Mouse (Mus musculus) gastrocnemius, postnatal 10 days (tissue): ENCODE results near the gene Mrm3. TPM values are rescaled to one million over a fixed set of nuclear protein-coding genes. Genes with fewer than 3 reads are reported as not detected.

Experiments
- DNase-seq: peaks from one replicate; pipeline ENCODE4 v3.0.0; 2021; ENCODE audit warnings: mixed read lengths
- total RNA-seq, 2 experiments: library from RNA; stranded (reverse); gene quantifications; 2 replicates each; pipeline ENCODE4 v1.2.3; 2021

Mrm3 gene
- total RNA-seq, 2 experiments from 2014 or later: 12.8 to 13.2 TPM

DNA sequence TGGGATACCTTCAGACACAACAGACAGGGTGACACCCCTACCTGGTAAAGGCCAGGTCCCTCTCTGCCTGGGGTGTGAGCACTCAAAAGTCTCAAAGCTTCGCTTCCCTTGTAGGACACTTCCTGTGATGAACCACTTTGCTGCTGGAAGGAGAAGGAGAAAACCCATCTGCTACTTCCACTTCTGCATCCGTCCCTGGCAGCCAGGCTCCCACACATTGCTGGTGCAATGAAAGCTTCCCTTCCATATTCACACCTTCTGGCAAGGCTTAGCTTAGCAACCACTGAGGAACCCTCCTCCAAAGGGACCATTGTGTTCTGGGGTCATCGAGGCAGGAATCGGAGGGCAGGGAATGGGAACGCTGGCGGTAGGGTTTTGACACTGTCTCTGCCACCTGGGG is 45.1 kb downstream of the Mrm3 start:
- no peak for DNase-seq

- DNase-seq: no peak
Observed at GRCm38 (mm10) chr11:76290367-76290766, 46.9 kb downstream of the Mrm3 start.

DNA sequence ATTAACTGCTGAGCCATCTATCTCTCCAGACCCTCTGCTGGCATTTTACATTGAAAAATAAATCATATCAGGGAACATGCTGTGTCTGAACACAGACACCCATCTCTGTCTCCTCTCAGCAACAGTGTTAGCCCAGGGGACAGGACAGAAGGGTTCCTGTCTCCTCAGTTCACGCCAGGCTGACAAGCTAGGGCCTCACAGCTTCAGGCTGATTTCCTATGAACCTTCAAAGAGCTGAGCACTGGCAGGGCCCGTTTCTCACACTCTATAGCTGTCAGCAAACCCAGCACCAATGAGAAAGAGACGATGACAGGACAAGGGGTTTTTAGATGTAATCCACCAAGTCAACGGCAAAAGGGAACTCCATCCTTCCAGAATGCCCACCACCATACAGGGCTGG is 48.4 kb downstream of the Mrm3 start:
- DNase-seq: no peak

- DNase-seq: peak; percentile 42
Observed at GRCm38 (mm10) chr11:76292398-76292797, 48.9 kb downstream of the Mrm3 start.

- DNase-seq: no peak
Observed at GRCm38 (mm10) chr11:76292831-76293230, 49.3 kb downstream of the Mrm3 start.

- DNase-seq: no peak
Observed at GRCm38 (mm10) chr11:76294078-76294477, 50.6 kb downstream of the Mrm3 start.

DNA sequence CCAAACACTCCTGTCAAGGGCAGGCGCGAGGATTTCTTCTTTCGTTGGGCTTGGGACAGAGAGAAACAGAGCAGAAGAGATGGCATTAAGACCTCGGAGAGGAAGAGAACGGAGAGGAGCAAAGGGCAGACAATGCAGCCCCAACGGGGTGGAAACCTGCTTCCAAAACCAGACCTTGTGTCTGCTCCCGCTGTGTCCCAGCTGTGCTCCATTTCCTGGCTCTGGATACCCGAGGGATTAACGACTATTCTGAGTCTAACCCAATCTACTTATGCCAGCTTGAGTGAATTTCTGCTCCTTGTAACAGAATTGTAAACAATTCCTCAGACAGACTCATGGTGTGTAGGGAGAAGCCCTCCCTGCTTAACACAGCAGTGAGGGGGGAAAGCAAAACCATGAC is 51.3 kb downstream of the Mrm3 start:
- no peak for DNase-seq

- no peak for DNase-seq
Observed at GRCm38 (mm10) chr11:76297252-76297651, 53.7 kb downstream of the Mrm3 start.

DNA sequence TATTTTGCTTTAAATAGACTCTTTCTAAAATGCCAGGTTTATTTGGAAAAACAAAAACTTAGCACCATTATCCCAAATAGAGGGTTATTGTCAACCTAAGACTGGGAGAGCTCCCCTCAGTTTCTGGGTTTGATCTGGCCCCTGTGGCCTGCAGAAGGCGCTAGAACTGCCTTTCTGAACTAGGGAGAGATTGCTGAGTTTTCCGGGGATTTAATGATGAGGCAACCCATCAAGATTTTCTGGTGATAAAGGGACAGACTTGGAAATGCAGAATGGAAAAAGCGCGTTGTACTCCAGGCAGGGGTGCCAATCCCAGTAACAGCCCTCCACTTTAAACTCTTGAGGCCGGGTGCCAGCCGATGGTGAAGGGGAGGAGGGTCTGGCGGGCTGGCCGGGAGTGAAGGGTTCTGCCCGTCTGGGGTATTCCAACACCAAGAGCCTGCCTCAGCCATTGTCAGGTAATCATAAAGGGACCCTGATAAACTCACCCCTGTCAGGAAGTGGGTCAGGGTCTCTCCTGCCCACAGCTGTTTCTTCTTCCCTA is 55.0 kb downstream of the Mrm3 start:
- no peak for DNase-seq

Other genes with a start within 250 kb of the Mrm3 start
- gene 1700016K19Rik, start 243.8 kb upstream of the Mrm3 start, total RNA-seq: not detected
- gene Rflnb, start 215.9 kb upstream of the Mrm3 start, total RNA-seq: 10 to 100 TPM; 58.8 to 66.8 TPM
- gene Vps53, start 64.1 kb upstream of the Mrm3 start, total RNA-seq: 10 to 100 TPM; 27.3 TPM
- 1 to 10 TPM; 5.5 to 6.5 TPM for gene Fam57a, start 64.0 kb upstream of the Mrm3 start, total RNA-seq
- not detected for gene Dbil5, start 26.1 kb upstream of the Mrm3 start, total RNA-seq
- gene Gemin4, start 26.1 kb upstream of the Mrm3 start, total RNA-seq: 1 to 10 TPM; 3.0 to 5.0 TPM
- 10 to 100 TPM; 34.3 to 46.2 TPM for gene Glod4, start within 50 bp of the Mrm3 start, total RNA-seq
- 10 to 100 TPM; 37.3 to 38.0 TPM for gene Nxn, start 155.4 kb downstream of the Mrm3 start, total RNA-seq
- gene Timm22, start 163.2 kb downstream of the Mrm3 start, total RNA-seq: 10 to 100 TPM; 40.1 to 55.2 TPM